Mouse (Mus musculus): Measurements from ENCODE around the gene Timm17a.

The Timm17a gene

DNA sequence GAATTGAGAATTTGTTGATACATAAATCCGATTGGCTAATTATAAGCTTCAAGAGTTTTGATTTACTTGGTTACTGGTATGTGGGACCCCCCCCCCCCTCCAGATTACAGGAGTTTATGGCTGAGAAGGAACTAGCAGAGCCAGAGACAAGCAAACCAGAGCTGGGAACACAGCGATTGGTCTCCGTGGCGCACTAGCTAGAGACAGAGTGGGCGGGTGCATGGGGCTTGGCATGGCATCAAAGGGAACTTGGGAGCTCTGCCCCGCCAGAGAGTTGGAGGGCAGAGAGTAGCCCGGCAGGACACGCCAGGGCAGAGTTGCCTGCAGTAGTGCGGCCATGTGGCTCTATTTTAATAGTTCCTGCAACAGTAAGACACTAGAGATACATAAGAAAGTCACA lies 32.9 kb downstream of the Timm17a start:
- no peak for DNase-seq (ENCODE audit: low read depth)

DNA sequence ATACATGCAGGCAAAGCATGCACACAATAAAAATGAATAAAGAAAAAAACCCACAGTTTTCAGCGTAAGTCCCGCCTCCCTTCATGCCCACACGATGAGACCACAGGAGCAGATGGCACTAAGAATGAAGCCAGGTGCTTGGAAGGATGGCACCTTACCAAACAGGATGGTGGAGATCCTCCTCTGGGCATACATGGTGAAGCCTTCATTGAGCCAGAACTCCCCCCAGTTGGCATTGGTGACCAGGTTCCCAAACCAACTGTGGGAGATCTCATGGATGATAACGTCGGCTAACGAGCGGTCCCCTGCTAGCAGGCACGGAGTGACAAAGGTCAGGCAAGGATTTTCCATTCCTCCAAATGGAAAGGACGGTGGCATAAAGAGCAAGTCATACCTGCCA lies 42.2 kb downstream of the Timm17a start:
- DNase-seq (ENCODE audit: low read depth) = no peak

DNA sequence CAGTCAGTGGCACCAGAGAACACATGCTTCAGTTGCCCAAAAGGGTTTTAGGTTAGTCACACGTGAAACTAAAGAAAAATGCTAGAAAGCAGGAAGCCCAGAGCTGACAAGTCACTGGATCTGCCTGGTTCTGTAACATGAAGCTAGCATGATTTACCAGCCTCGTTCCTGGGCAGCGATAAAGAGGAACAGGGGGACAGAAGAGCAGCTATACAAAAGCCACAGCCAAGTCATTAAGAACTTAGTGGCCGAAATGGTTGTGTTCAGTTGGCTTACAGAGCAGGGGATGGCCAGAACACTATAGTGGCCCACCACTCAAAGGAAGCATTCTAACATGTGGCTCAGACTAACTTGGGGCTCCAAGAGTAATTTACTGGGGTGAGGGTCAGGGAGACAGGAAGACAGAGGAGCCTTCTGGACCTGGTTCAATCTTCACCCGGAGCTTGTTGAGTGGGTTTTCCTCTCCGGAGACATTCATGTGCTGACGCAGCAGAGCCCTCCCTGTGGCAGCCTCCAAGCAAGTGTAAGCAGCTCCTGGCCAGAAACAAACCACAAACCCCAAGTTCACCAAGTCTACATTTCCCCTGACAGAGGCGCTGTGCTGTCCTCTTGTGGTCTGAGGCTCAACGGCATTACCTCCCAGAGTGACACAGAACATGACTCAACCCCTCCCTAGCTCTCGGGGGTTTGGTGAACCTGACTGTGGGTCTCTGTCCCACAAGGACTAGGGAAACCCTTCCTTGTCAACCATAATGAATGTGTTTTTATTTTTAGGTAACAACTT lies 45.7 kb downstream of the Timm17a start:
- peak; percentile 98 for DNase-seq (ENCODE audit: low read depth)

DNA sequence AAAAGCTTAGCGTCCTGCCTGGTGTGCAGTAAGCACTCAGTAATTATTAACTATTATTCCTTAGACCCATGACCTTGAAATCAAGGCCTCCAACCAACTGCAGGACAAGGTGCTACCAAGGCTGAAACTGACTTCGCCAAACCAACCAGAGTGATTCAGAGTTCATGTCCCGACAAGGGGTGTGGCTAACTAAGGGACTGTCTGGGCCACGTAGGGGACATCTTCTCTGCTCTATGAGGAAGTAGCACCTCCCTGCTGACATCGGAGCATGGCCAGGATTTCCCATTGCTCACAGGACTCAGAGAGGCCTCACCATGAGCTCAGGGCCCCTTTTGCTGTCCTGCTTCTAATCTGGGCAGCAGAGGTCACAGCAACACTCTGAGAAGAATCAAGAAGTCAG lies 47.7 kb downstream of the Timm17a start:
- DNase-seq (ENCODE audit: low read depth) = peak; percentile 81

DNA sequence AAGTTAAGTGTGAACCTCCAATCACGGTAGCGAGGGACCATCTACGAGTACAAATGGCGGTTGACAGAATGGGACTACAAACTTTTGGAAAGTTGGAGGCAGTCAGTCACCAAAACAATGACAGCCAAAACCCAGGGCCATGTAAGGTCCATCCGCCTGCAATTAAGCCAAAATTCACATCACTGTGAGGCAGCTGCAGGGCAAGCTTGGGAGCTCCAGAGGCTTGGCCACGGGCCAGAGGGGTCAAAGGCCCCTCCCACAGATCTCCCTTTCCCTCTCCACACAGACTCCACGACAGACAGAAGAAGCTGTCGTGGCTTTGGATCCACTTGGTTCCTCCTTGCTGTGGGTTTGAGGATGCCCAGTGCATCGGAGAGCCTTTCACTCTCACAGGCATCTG lies 50.3 kb downstream of the Timm17a start:
- no peak for DNase-seq (ENCODE audit: low read depth)

DNA sequence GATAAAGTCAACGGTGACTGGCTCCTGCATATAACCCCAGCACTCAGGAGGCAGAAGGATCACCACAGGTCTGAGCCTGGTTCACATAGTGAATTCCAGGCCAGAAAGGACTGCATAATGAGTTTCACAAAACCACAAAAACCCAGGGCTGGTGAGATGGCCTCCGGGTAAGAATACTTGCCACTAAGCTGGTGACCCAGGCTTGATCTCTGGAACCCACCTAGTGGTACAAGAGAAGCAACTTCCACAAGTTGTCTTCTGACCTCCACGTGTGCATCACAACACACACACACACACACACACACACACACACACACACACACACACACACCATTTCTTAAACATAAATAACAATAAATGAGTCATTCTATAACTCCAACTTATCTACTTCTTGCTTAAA lies 51.2 kb downstream of the Timm17a start:
- peak; percentile 53 for DNase-seq (ENCODE audit: low read depth)

DNA sequence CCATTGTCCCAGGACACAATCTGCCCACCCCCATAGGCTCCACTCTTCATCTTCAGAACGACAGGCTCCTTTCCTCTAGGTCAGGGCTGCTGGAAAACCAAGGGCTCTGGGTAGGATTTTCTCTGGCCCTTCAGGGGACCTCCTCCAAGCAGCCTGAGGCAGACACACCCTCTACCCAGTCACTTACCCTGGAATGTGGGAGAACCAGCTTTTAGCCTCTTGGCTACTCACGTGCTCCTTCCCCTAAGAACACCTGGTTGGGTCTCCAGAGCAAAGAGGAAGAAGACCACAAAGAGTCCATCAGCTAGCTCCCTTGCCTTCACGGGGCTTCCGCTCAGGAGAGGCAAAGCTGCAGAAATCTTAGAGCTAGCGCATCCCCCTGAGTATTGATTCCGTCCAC lies 52.6 kb downstream of the Timm17a start:
- DNase-seq (ENCODE audit: low read depth) = no peak

DNA sequence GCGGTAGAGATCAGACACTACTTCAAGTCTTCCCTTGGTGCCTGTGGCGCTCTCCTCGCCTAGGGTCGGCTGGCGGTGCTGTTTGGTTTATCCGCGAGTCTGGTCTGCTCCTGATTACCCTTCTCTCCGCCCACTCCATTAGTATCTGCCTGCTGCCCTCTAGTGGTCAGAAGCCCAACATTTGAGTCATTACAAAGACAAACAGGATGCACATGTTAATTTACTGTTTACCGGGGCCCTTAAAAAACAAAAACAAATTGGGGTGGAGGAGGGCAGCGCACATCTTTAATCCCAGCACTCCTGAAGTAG lies 54.5 kb downstream of the Timm17a start:
- DNase-seq (ENCODE audit: low read depth) = peak; percentile 85

DNA sequence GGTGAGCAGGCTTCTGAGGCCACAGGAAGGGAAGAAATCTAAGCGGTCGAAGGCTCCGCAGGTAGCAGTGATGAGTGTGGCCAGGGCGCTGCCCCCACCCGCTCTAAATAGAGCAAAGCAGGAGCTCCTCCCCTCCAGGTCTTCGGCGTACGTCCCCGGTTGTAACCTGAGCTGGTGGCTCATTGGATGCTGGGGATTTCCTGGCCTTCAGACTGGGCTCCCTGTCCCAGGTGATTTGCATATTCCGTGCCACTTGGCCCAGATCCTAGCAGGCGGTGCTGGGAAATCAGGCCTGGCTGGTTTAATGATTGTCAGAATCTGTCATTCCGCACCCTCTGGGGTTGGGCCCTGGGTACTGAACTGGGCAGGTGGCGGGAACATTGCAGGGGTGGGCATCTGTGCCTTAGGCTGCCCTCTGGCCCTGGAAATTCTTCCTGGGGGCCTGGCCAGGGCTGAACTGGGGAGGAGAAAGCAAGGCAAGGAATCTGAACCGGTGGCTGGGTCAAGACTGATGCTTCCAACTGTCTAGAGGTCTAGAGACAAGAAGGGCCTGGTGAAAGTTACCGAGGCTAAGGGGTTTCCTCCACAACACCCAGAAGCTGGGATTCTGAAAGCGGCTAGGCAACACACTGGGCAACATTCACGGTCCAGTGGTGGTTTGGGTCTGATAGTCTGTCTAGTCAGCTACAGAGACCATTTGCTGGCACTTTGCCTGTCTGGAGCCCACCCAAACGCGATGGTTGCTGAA lies 55.0 kb downstream of the Timm17a start, which contains the start of gene Elf3:
Elf3 (minus strand) TSS at position 189 of the 748 bp plus-strand sequence.
- no peak for DNase-seq (ENCODE audit: low read depth)

DNA sequence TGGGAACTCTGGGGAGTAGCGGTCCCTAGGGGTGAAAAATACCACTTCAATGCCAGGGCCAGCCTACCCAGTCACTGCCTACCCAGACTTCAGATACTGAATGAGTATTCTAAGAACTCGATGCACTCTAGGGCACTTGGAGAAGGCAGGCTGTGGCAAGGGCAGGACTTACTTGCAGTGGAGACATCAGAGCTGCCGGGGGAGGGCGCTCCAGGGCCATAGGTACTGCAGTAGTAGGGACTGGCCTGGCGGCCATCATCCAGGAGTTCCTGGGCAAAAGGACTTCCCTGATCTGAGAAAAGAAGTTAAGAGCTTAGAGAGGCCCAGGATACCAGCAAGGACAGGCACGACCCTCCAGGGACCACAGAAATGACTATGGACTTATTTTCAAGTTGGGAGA lies 57.3 kb downstream of the Timm17a start:
- peak; percentile 57 for DNase-seq (ENCODE audit: low read depth)

DNA sequence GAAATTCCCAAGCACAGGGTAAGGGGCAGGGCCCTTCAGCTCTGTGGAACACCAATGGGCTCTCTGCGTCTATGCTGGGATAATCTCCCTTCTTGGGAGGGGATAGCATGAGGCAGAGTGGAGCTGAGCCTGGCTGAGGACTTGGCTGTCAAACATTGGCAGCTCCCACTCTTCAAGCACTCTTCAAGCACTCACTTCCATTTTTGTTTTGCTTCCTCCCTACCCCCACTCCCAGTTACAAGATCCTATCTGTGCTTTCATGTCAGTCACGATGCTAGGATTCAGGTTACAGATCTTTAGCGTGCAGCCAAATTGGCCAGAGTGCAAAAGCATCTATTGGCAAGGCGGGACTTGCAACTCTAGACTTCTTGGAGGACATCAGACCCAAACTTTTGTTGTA lies 60.7 kb downstream of the Timm17a start:
- peak; percentile 59 for DNase-seq (ENCODE audit: low read depth)

DNA sequence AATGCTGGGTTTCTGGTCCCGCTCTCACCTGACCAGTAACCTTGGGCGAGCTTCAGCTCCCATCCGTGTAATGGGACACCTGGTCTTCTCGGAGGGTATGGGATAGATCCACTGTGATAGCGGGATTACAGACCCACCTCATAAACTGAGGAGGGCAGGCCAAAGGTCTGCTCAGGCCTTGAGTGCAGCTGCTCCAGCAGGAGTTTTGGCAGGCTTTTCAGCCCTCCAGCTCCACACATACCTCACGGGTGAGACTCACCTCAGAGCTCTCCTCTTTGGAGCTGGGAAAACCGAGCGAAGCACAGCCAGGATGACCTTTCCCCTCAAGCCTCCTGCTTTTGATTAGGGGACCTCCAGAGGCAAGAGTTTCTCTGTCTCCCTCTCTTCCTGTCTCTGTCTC lies 62.2 kb downstream of the Timm17a start:
- no peak for DNase-seq (ENCODE audit: low read depth)

DNA sequence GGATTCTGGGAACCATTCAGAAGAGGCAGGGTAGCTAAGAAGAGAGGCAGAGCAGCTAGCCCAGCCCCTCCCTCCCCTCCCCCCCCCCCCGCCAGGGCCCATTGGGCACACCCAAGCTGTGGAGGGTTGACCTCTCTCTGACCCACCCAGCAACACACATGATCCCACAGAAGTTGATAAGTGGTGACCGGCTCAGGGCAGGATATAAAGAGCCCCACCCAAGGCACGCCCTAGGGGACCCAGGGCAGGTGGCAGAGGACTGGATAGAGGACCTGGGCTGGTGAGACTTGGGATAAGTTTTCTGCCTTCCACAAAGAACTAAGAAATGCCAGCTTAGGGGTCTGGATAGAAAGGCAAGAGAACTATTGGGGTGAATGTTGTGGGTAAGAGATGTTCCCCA lies 62.9 kb downstream of the Timm17a start:
- no peak for DNase-seq (ENCODE audit: low read depth)

DNA sequence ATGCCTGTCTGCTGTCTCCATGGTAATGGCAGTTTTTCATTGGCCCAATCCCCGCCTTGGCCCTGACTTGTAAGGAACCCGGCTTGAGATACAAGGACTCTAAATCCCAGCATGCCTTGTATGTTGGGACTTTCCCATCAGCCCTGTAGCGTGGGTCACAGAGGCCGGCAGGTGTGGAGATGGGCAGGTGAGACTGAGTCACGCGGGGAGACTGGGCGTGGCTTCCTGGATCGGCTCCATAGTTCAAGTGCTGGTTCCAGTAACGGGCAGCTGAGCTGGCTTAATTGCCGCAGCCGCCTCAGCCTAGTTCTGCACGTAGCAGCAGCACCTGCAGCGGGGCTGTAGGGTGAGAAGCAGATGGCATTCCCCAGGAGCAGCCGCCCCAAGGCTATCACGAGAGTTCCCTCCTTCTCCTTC lies 65.1 kb downstream of the Timm17a start:
- no peak for DNase-seq (ENCODE audit: low read depth)
